Mouse (Mus musculus): Measurements from ENCODE around the gene Rita1. TPM values are rescaled to one million over a fixed set of nuclear protein-coding genes. Genes with fewer than 3 reads are reported as not detected.

Rita1 gene
- polyA plus RNA-seq (2017; shearing (Covaris generic)), result 1 to 10 TPM; 4.3 to 5.4 TPM

DNA sequence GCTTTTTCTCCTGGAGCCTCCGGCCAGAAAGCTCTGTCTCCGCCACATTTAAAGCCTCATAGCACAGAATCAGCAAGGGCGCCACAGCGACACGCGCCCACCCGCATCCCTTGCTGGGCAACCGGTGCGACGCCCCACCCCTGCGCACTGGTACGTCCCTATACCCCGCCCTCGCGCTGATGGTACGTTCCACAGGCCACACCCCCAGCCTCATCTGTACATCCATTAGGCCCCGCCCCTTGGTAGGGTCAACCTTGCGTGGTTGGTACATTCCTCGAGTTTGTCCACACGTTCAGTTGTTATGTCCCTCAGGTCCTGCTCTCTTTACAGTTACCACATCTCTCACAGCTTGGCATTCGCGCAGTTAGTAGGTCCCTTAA, at the start of gene Rita1, which contains the start of gene Ddx54:
Gene Rita1, minus strand, starts transcription at position 148 of the 380 bp plus-strand sequence.
Gene Ddx54, plus strand, starts transcription at position 298 of the 380 bp plus-strand sequence.

GRCm38 (mm10) chr5:120648569-120649373, 36.4 kb upstream of the Rita1 start, which contains the start of gene Rasal1:
Gene Rasal1, plus strand, starts transcription at chr5:120648812.

GRCm38 (mm10) chr5:120634131-120634530, 21.7 kb upstream of the Rita1 start, which contains the start of gene Cfap73:
Gene Cfap73, minus strand, starts transcription at chr5:120634235.

GRCm38 (mm10) chr5:120588569-120589094, 23.8 kb downstream of the Rita1 start, which contains the start of the genes Tpcn1 and Iqcd:
Gene Tpcn1, minus strand, starts transcription at chr5:120588673.
Gene Iqcd, plus strand, starts transcription at chr5:120589016.

Other genes starting within 250 kb of the Rita1 start
- gene Lhx5, start 180.9 kb downstream of the Rita1 start, polyA plus RNA-seq (2017; shearing (Covaris generic)), result 1 to 10 TPM in 1 of 2 experiments, under 1 TPM in 1; 0.30 to 1.4 TPM
- not detected for gene Sdsl, start 139.8 kb downstream of the Rita1 start, polyA plus RNA-seq (2017; shearing (Covaris generic))
- under 1 TPM in 1 of 2 experiments, not detected in 1; 0.93 TPM for gene Sds, start 136.1 kb downstream of the Rita1 start, polyA plus RNA-seq (2017; shearing (Covaris generic))
- gene Plbd2, start 109.0 kb downstream of the Rita1 start, polyA plus RNA-seq (2017; shearing (Covaris generic)), result 10 to 100 TPM; 36.8 to 42.6 TPM
- gene Slc8b1, start 101.4 kb downstream of the Rita1 start, polyA plus RNA-seq (2017; shearing (Covaris generic)), result 10 to 100 TPM; 11.6 to 16.9 TPM
- 10 to 100 TPM; 15.0 to 20.0 TPM for gene Tpcn1, start 23.9 kb downstream of the Rita1 start, polyA plus RNA-seq (2017; shearing (Covaris generic))
- under 1 TPM; 0.24 to 0.89 TPM for gene Iqcd, start 23.6 kb downstream of the Rita1 start, polyA plus RNA-seq (2017; shearing (Covaris generic))
- 10 to 100 TPM; 61.0 to 81.8 TPM for gene Ddx54, start 150 bp upstream of the Rita1 start, polyA plus RNA-seq (2017; shearing (Covaris generic))
- gene Cfap73, start 21.6 kb upstream of the Rita1 start, polyA plus RNA-seq (2017; shearing (Covaris generic)), result under 1 TPM in 1 of 2 experiments, not detected in 1; 0.51 TPM
- gene Rasal1, start 36.2 kb upstream of the Rita1 start, polyA plus RNA-seq (2017; shearing (Covaris generic)), result 10 to 100 TPM; 11.8 to 13.8 TPM
- 100 to 1,000 TPM; 178 to 347 TPM for gene Dtx1, start 99.3 kb upstream of the Rita1 start, polyA plus RNA-seq (2017; shearing (Covaris generic))
- 1 to 10 TPM; 1.3 to 3.1 TPM for gene Oas2, start 137.3 kb upstream of the Rita1 start, polyA plus RNA-seq (2017; shearing (Covaris generic))
- gene Oas3, start 165.1 kb upstream of the Rita1 start, polyA plus RNA-seq (2017; shearing (Covaris generic)), result 10 to 100 TPM; 10.6 to 13.7 TPM
- gene Oas1e, start 182.9 kb upstream of the Rita1 start, polyA plus RNA-seq (2017; shearing (Covaris generic)), result under 1 TPM in 1 of 2 experiments, not detected in 1; 0.40 TPM
- 10 to 100 TPM; 13.8 to 14.6 TPM for gene Oas1c, start 199.9 kb upstream of the Rita1 start, polyA plus RNA-seq (2017; shearing (Covaris generic))
- not detected for gene Oas1f, start 234.8 kb upstream of the Rita1 start, polyA plus RNA-seq (2017; shearing (Covaris generic))
- gene Oas1h, start 248.8 kb upstream of the Rita1 start, polyA plus RNA-seq (2017; shearing (Covaris generic)), result under 1 TPM; 0.10 to 0.31 TPM